Mouse (Mus musculus) midbrain, embryonic 16.5 days (tissue): ENCODE measurements around the gene Rcan3. TPM values are rescaled to one million over a fixed set of nuclear protein-coding genes. Genes with fewer than 3 reads are reported as not detected.

Source experiments
- ATAC-seq: fragments of 200-750 bp; cut with Nextera tagmentation; 2 replicates; pipeline ENCODE4 v1.8.0; 2017; ENCODE audit warnings: moderate TSS enrichment
- H3K27ac ChIP-seq: fragments of 300-500 bp; sonication (generic); 2 replicates; pipeline ENCODE4 v1.5.1; 2014; ENCODE audit warnings: mild to moderate bottlenecking, low read length, mixed read lengths
- H3K27me3 ChIP-seq: fragments of 300-500 bp; sonication (generic); 2 replicates; pipeline ENCODE4 v1.6.1; 2014; ENCODE audit warnings: low read depth, low read length, mixed read lengths; ENCODE audit not compliant: control insufficient read depth, insufficient read depth
- H3K36me3 ChIP-seq: fragments of 300-500 bp; sonication (generic); 2 replicates; pipeline ENCODE4 v1.6.1; 2014; ENCODE audit warnings: mild to moderate bottlenecking, low read length, moderate library complexity, mixed read lengths; ENCODE audit not compliant: control insufficient read depth, insufficient read depth
- H3K4me1 ChIP-seq: fragments of 300-500 bp; sonication (generic); 2 replicates; pipeline ENCODE4 v1.6.1; 2014; ENCODE audit warnings: mild to moderate bottlenecking, low read length, mixed read lengths; ENCODE audit not compliant: control insufficient read depth, insufficient read depth
- H3K4me2 ChIP-seq: fragments of 300-500 bp; sonication (generic); 2 replicates; pipeline ENCODE4 v1.6.1; 2014; ENCODE audit warnings: mild to moderate bottlenecking, low read length, mixed read lengths
- H3K4me3 ChIP-seq: fragments of 300-500 bp; sonication (generic); 2 replicates; pipeline ENCODE4 v1.5.1; 2014; ENCODE audit warnings: low read depth, mild to moderate bottlenecking, low read length, moderate library complexity, mixed read lengths
- H3K9ac ChIP-seq: fragments of 300-500 bp; sonication (generic); 2 replicates; pipeline ENCODE4 v1.6.1; 2014; ENCODE audit warnings: low read depth, low read length, mixed read lengths
- H3K9me3 ChIP-seq: fragments of 300-500 bp; sonication (generic); replicated peaks from 2 replicates; pipeline ENCODE4 v1.6.1; 2014; ENCODE audit warnings: mild to moderate bottlenecking, low read length, mixed read lengths; ENCODE audit not compliant: control insufficient read depth, poor library complexity, severe bottlenecking
- WGBS: fragments of 180-500 bp; shearing (Covaris S2); extraction: QIAGEN DNeasy Blood & Tissue Kit; methylation state at CpG from one replicate; pipeline ENCODE4 v1.1.7; 2014; 5-methylcytosine and 5-hydroxymethylcytosine counted together
- polyA plus RNA-seq: library from polyadenylated mRNA; unstranded; fragments of >200 nt; fragmentation: Nextera tagmentation; extraction: Ambion mirVana; gene quantifications from 2 replicates; pipeline ENCODE4 v1.2.1, GENCODE M21; 2015

Gene Rcan3
- polyA plus RNA-seq, 1 experiment from 2014 or later, result 59.1 TPM

GRCm38 (mm10) chr4:135425625-135426024, 8.0 kb downstream of the Rcan3 start:
- Histone ChIP-seq H3K4me1 (no peaks in the 10 kb centered on the region), H3K27me3 (no peaks in the 10 kb centered on the region), H3K36me3 (peaks cover 3% of the 10 kb centered on the region; the same call in 1 of the 2 replicates), H3K9ac (no peak overlapping the region), H3K27ac (no peak overlapping the region), H3K4me2 (no peak overlapping the region), H3K4me3 (no peak overlapping the region), H3K9me3 (no peaks in the 10 kb centered on the region)
- WGBS, result 89% methylated on average over 9 of the region's 9 CpGs
- ATAC-seq, result no peak

GRCm38 (mm10) chr4:135420961-135421360, 12.7 kb downstream of the Rcan3 start:
- Histone ChIP-seq H3K4me1 (no peaks in the 10 kb centered on the region), H3K27me3 (no peaks in the 10 kb centered on the region), H3K9me3 (no peaks in the 10 kb centered on the region), H3K4me2 (no peak overlapping the region), H3K9ac (no peak overlapping the region), H3K27ac (no peak overlapping the region), H3K4me3 (no peak overlapping the region), H3K36me3 (peaks cover 20% of the 10 kb centered on the region)
- ATAC-seq, result no peak
- 92% methylated on average over 13 of the region's 13 CpGs for WGBS

- Histone ChIP-seq H3K4me1 (no peaks in the 10 kb centered on the region), H3K4me3 (no peak overlapping the region), H3K27me3 (no peaks in the 10 kb centered on the region), H3K9ac (no peak overlapping the region), H3K27ac (no peak overlapping the region), H3K4me2 (no peak overlapping the region), H3K9me3 (no peaks in the 10 kb centered on the region), H3K36me3 (peaks cover 23% of the 10 kb centered on the region)
- ATAC-seq, result no peak
- 83% methylated on average over 11 of the region's 11 CpGs for WGBS
Measured at GRCm38 (mm10) chr4:135420416-135420815, 13.2 kb downstream of the Rcan3 start.

GRCm38 (mm10) chr4:135419996-135420395, 13.7 kb downstream of the Rcan3 start:
- ATAC-seq, result no peak
- Histone ChIP-seq H3K9me3 (no peaks in the 10 kb centered on the region), H3K27me3 (no peaks in the 10 kb centered on the region), H3K4me3 (no peak overlapping the region), H3K36me3 (peaks cover 24% of the 10 kb centered on the region), H3K4me1 (no peaks in the 10 kb centered on the region), H3K9ac (no peak overlapping the region), H3K27ac (no peak overlapping the region), H3K4me2 (no peak overlapping the region)
- WGBS, result 87% methylated on average over 21 of the region's 21 CpGs

GRCm38 (mm10) chr4:135416367-135416766, 17.3 kb downstream of the Rcan3 start:
- H3K36me3 ChIP-seq, result peaks cover 40% of the 10 kb centered on the region
- whole genome bisulfite sequencing, result 96% methylated on average over 21 of the region's 21 CpGs
- H3K27ac ChIP-seq, result no peak overlapping the region
- no peaks in the 10 kb centered on the region for H3K4me1 ChIP-seq
- no peak overlapping the region for H3K4me3 ChIP-seq
- no peak for ATAC-seq
- H3K9ac ChIP-seq, result no peak overlapping the region
- H3K4me2 ChIP-seq, result no peak overlapping the region
- no peaks in the 10 kb centered on the region for H3K27me3 ChIP-seq
- no peaks in the 10 kb centered on the region for H3K9me3 ChIP-seq

GRCm38 (mm10) chr4:135413491-135413890, 20.2 kb downstream of the Rcan3 start:
- H3K4me1 ChIP-seq, result no peaks in the 10 kb centered on the region
- no peak overlapping the region for H3K27ac ChIP-seq
- WGBS, result 84% methylated on average over 8 of the region's 8 CpGs
- H3K4me3 ChIP-seq, result no peak overlapping the region
- no peaks in the 10 kb centered on the region for H3K9me3 ChIP-seq
- no peak for ATAC-seq
- no peaks in the 10 kb centered on the region for H3K27me3 ChIP-seq
- H3K9ac ChIP-seq, result no peak overlapping the region
- no peak overlapping the region for H3K4me2 ChIP-seq
- peaks cover 32% of the 10 kb centered on the region for H3K36me3 ChIP-seq

GRCm38 (mm10) chr4:135411633-135412032, 22.0 kb downstream of the Rcan3 start:
- no peaks in the 10 kb centered on the region for H3K4me1 ChIP-seq
- no peak overlapping the region for H3K4me3 ChIP-seq
- no peak overlapping the region for H3K27ac ChIP-seq
- no peaks in the 10 kb centered on the region for H3K27me3 ChIP-seq
- peaks cover 27% of the 10 kb centered on the region for H3K36me3 ChIP-seq
- 34% methylated on average over 4 of the region's 4 CpGs for WGBS
- H3K9ac ChIP-seq, result no peak overlapping the region
- no peak overlapping the region for H3K4me2 ChIP-seq
- H3K9me3 ChIP-seq, result no peaks in the 10 kb centered on the region
- ATAC-seq, result no peak

GRCm38 (mm10) chr4:135406180-135406579, 27.5 kb downstream of the Rcan3 start:
- Histone ChIP-seq H3K9me3 (no peaks in the 10 kb centered on the region), H3K4me3 (no peak overlapping the region), H3K27ac (no peak overlapping the region), H3K36me3 (no peaks in the 10 kb centered on the region), H3K4me2 (no peak overlapping the region), H3K27me3 (no peaks in the 10 kb centered on the region), H3K9ac (no peak overlapping the region), H3K4me1 (no peaks in the 10 kb centered on the region)
- ATAC-seq, result no peak
- WGBS, result 62% methylated on average over 5 of the region's 5 CpGs

- H3K27me3 ChIP-seq, result no peaks in the 10 kb centered on the region
- H3K4me3 ChIP-seq, result no peak overlapping the region
- ATAC-seq, result no peak
- H3K4me2 ChIP-seq, result no peak overlapping the region
- H3K9me3 ChIP-seq, result no peaks in the 10 kb centered on the region
- no peak overlapping the region for H3K9ac ChIP-seq
- no peak overlapping the region for H3K27ac ChIP-seq
- WGBS, result 94% methylated on average over 2 of the region's 2 CpGs
- H3K36me3 ChIP-seq, result no peaks in the 10 kb centered on the region
- H3K4me1 ChIP-seq, result no peaks in the 10 kb centered on the region
Measured at GRCm38 (mm10) chr4:135404916-135405315, 28.7 kb downstream of the Rcan3 start.

- ATAC-seq, result no peak
- WGBS, result 75% methylated on average over 10 of the region's 10 CpGs
- H3K9ac ChIP-seq, result no peak overlapping the region
- H3K4me3 ChIP-seq, result no peak overlapping the region
- H3K4me2 ChIP-seq, result no peak overlapping the region
- H3K36me3 ChIP-seq, result no peaks in the 10 kb centered on the region
- H3K9me3 ChIP-seq, result no peaks in the 10 kb centered on the region
- H3K27me3 ChIP-seq, result peaks cover 7% of the 10 kb centered on the region
- no peak overlapping the region for H3K27ac ChIP-seq
- H3K4me1 ChIP-seq, result no peaks in the 10 kb centered on the region
Measured at GRCm38 (mm10) chr4:135404048-135404447, 29.6 kb downstream of the Rcan3 start.
